Mouse (Mus musculus) CH12F3 (cell line): ENCODE measurements around the gene Kidins220.

Experiments used
- in situ Hi-C: fragments of 300-500 bp; cut with MboI; formaldehyde crosslinking; loops from 2 replicates; pipeline ENCODE4 v1.14.3; 2020; ENCODE audit warnings: low sequenced_read_pairs

Gene Kidins220

GRCm38 (mm10) chr12:24961821-24962220 lies 12.9 kb upstream of the Kidins220 start:
- in situ Hi-C loops: no loop called here

GRCm38 (mm10) chr12:24962362-24962967 lies 12.3 kb upstream of the Kidins220 start:
- in situ Hi-C loops: no loop called here

DNA sequence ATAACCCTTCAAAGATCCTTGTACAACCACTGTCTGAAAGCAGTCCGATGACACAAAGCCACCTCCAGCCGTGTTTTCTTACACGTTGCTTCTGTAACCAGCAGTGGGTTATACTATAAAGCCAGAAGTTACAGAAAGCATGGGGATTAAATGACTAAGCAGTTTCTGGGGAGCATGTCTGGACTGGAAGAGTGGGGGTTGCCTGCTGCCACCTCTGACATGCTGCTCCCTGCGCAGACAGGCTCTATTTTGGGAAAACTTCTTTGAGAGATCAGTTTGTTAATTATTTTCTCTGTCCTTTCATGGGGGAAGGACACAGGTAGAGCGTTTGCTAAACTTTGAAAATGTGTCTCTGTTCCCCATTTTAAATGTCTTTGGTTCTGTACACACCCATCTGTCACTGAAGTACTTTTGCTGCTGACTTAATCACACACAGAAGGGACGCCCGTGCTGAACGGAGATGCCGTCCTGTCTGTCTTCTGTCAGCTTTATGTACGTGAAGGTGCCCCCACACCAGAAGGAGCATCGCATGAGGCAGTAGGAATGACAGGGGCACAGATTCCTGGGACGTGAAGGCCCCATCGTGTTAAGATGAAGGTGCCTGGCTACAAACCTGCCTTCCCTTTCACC lies 11.2 kb upstream of the Kidins220 start:
- in situ Hi-C loops: no loop called here

DNA sequence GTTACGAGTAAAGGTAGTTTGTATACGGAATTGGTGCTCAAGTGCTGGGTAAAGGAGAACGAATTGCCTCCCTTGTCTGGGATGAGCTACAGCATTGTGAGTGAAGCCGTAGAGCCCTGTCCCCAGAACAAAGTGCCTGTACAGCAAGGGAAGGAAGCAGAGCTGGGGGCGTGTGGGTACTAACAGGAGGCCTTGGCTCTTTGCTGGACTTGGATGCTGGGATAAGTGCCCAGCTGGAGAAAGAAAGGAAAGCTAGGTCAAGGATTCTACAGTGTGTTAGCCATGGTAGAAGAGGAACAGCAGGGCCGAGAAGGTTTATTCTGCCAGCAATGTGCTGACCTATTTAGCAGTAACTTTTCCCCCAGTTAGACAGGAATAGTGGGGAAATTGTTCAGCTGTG lies 9.3 kb upstream of the Kidins220 start:
- in situ Hi-C loops: no loop called here

GRCm38 (mm10) chr12:24966046-24966445 lies 8.7 kb upstream of the Kidins220 start:
- in situ Hi-C loops: no loop called here

- in situ Hi-C loops: no loop called here
Observed at GRCm38 (mm10) chr12:24971490-24972200, 3.1 kb upstream of the Kidins220 start.

- in situ Hi-C loops: no loop called here
Observed at GRCm38 (mm10) chr12:24972371-24973350, 2.1 kb upstream of the Kidins220 start.

- in situ Hi-C loops: no loop called here
Observed at GRCm38 (mm10) chr12:24973586-24973985, 1.1 kb upstream of the Kidins220 start.

DNA sequence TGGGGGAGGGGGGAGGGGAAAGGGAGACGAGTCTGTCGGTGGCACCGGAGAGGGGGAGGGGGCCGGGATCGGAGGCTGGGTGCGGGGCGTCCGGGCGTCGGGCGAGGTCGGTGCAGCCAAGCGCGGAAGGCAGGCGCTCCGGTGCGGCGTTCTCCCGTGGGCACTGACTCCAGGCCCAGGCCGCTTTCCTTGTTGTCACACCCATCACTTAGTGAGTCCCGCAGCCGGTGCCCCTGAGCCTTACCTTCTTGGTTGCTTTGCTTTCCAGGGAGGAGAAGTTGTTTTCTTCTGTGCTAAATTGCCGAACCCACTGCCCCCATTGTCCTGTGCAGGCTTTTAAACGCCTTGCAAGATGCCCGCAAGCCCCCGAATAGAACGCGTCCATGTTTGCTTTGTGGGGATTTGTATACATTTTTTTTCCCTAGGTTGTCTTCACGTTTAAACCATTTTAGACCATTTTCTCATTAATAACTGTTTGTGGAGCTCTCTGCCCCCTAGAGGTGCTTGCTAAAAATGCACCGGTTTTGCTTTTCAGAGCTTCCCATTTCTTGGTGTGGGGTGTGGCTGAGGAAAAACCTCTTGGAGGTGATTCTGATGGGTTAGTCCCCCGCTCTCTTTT lies 499 bp downstream of the Kidins220 start:
- in situ Hi-C loops: no loop called here

- in situ Hi-C loops: no loop called here
Observed at GRCm38 (mm10) chr12:24985226-24985625, 10.5 kb downstream of the Kidins220 start.

DNA sequence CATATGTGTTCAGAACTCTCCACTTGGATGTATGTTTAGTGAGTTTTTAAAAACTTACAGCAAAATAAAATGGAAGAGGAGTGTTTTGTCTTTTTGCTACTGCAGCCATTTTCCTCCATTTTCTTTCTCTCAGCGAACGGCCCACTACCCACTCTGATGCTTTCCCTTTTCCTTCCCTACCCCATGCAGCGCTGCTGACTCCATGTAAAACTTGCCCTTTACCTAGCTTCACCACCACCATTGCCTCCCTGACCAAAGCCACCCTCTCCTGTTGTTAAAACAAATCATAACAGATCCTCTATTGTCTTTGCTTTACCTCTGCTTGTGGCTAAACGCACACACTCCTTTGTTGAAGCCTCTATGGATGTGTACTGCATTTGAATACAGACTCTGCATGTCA lies 20.6 kb downstream of the Kidins220 start:
- in situ Hi-C loops: no loop called here

GRCm38 (mm10) chr12:25005350-25005749 lies 30.6 kb downstream of the Kidins220 start:
- in situ Hi-C loops: no loop called here

- in situ Hi-C loops: no loop called here
Observed at GRCm38 (mm10) chr12:25009957-25010356, 35.2 kb downstream of the Kidins220 start.

GRCm38 (mm10) chr12:25010416-25010815 lies 35.7 kb downstream of the Kidins220 start:
- in situ Hi-C loops: no loop called here

- in situ Hi-C loops: no loop called here
Observed at GRCm38 (mm10) chr12:25011733-25012367, 37.1 kb downstream of the Kidins220 start.

GRCm38 (mm10) chr12:25012555-25013540 lies 38.1 kb downstream of the Kidins220 start:
- in situ Hi-C loops: no loop called here

- in situ Hi-C loops: no loop called here
Observed at GRCm38 (mm10) chr12:25014307-25014927, 39.7 kb downstream of the Kidins220 start.

- in situ Hi-C loops: no loop called here
Observed at GRCm38 (mm10) chr12:25014938-25015337, 40.2 kb downstream of the Kidins220 start.
